Mouse (Mus musculus) forebrain, embryonic 14.5 days (tissue): ENCODE data around the gene Cyth2. TPM values are rescaled to one million over a fixed set of nuclear protein-coding genes. Genes with fewer than 3 reads are reported as not detected.

Source experiments
- ATAC-seq: fragments of 200-750 bp; cut with Nextera tagmentation; 2 replicates; pipeline ENCODE4 v1.8.0; 2017; ENCODE audit warnings: mild to moderate bottlenecking, moderate library complexity
- DNase-seq: peaks from one replicate; pipeline ENCODE4 v3.0.0-alpha.2; 2015; ENCODE audit warnings: low spot score
- H3K27ac ChIP-seq: fragments of 300-500 bp; sonication (generic); 2 replicates; pipeline ENCODE4 v1.5.1; 2014; ENCODE audit warnings: low read depth, mild to moderate bottlenecking, control low read depth, low read length, moderate library complexity
- H3K27me3 ChIP-seq: fragments of 300-500 bp; sonication (generic); replicated peaks from 2 replicates; pipeline ENCODE4 v1.6.1; 2014; ENCODE audit warnings: low read length, control low read depth, mixed read lengths; ENCODE audit not compliant: control insufficient read depth, insufficient read depth
- H3K36me3 ChIP-seq: fragments of 300-500 bp; sonication (generic); 2 replicates; pipeline ENCODE4 v1.6.1; 2014; ENCODE audit warnings: low read length, control low read depth; ENCODE audit not compliant: control insufficient read depth, insufficient read depth
- H3K4me1 ChIP-seq: fragments of 300-500 bp; sonication (generic); 2 replicates; pipeline ENCODE4 v1.6.1; 2014; ENCODE audit warnings: antibody characterized with exemption, low read length, control low read depth; ENCODE audit not compliant: control insufficient read depth, insufficient read depth
- H3K4me2 ChIP-seq: fragments of 300-500 bp; sonication (generic); 2 replicates; pipeline ENCODE4 v1.6.1; 2014; ENCODE audit warnings: mild to moderate bottlenecking, control low read depth, low read length
- H3K4me3 ChIP-seq: fragments of 300-500 bp; sonication (generic); 2 replicates; pipeline ENCODE4 v1.5.1; 2014; ENCODE audit warnings: low read depth, low read length, control low read depth
- H3K9ac ChIP-seq: fragments of 300-500 bp; sonication (generic); 2 replicates; pipeline ENCODE4 v1.6.1; 2014; ENCODE audit warnings: mild to moderate bottlenecking, low read length, control low read depth, moderate library complexity
- H3K9me3 ChIP-seq: fragments of 300-500 bp; sonication (generic); replicated peaks from 2 replicates; pipeline ENCODE4 v1.6.1; 2016; ENCODE audit warnings: low read length, control low read depth, mixed read lengths; ENCODE audit not compliant: control insufficient read depth
- WGBS: fragments of 180-500 bp; shearing (Covaris S2); extraction: QIAGEN DNeasy Blood & Tissue Kit; methylation state at CpG from one replicate; pipeline ENCODE4 v1.1.7; 2014; 5-methylcytosine and 5-hydroxymethylcytosine counted together
- polyA plus RNA-seq: library from polyadenylated mRNA; unstranded; fragments of >200 nt; fragmentation: Nextera tagmentation; extraction: Ambion mirVana; gene quantifications from 2 replicates; pipeline ENCODE4 v1.2.1, GENCODE M21; 2014

Gene Cyth2
- polyA plus RNA-seq, 1 experiment from 2014 or later = 286 TPM

GRCm38 (mm10) chr7:45842950-45843744 lies 28.8 kb upstream of the Cyth2 start:
- Histone ChIP-seq H3K4me2 (no peak overlapping the region), H3K9me3 (no peaks in the 10 kb centered on the region), H3K9ac (no peak overlapping the region), H3K4me3 (no peak overlapping the region), H3K4me1 (no peaks in the 10 kb centered on the region), H3K27ac (no peak overlapping the region), H3K36me3 (no peaks in the 10 kb centered on the region), H3K27me3 (no peaks in the 10 kb centered on the region)
- no peak for ATAC-seq
- 90% methylated on average over 10 of the region's 10 CpGs for WGBS
- no peak for DNase-seq

GRCm38 (mm10) chr7:45833924-45834323 lies 19.5 kb upstream of the Cyth2 start:
- 6% methylated on average over 9 of the region's 31 CpGs for WGBS

DNA sequence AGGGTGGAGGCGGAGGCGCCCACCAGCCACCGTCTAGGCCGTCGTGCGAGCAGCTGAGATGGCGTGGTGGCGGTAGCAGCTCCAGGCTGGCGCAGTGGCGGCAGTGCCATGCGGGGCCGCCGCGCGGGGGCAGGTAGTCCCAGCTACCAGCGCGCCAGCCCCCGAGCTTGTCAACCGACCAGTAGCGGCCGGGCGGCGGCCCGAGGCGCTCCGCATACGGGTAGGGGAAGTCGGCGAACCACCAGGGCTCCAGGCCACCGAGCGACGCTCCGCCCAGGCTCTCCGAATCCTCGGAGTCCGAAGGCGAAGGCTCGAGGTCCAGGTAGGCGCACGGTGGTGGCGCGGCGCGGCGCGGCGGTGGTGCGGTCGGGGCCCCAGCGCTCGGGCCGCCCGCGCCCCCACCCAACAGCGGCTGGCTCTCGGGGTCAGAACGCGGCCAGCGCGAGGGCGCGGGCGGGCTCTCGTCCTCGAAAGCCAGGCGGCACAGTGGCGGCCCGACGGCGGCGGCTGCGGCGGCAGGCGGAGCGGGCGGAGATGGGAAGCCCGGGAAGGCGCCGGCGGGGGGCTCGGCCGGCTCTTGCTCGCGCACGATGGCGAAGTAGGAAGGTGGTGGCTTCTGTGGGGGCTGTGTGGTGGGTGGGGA lies 18.9 kb upstream of the Cyth2 start:
- Histone ChIP-seq H3K27ac (no peak overlapping the region), H3K9ac (peak overlapping the region; percentile 35; the same call in 1 of the 2 replicates), H3K9me3 (no peaks in the 10 kb centered on the region), H3K27me3 (peaks cover 44% of the 10 kb centered on the region), H3K4me3 (peak overlapping the region; percentile 24), H3K4me2 (peak overlapping the region; percentile 40), H3K36me3 (peaks cover 8% of the 10 kb centered on the region), H3K4me1 (peaks cover 10% of the 10 kb centered on the region)
- ATAC-seq (no peak), DNase-seq (no peak)
- WGBS = 1% methylated on average over 60 of the region's 86 CpGs

More at GRCm38 (mm10) chr7:45833924-45834323, 19.5 kb upstream of the Cyth2 start:
- peaks cover 44% of the 10 kb centered on the region for H3K27me3 ChIP-seq
- DNase-seq (no peak), ATAC-seq (no peak)
- H3K4me2 ChIP-seq = peak overlapping the region; percentile 40
- peaks cover 10% of the 10 kb centered on the region for H3K4me1 ChIP-seq
- no peak overlapping the region for H3K27ac ChIP-seq
- H3K36me3 ChIP-seq = peaks cover 2% of the 10 kb centered on the region; the same call in 1 of the 2 replicates
- H3K9ac ChIP-seq = peak overlapping the region; percentile 21; the same call in 1 of the 2 replicates
- H3K9me3 ChIP-seq = no peaks in the 10 kb centered on the region
- peak overlapping the region; percentile 24 for H3K4me3 ChIP-seq

DNA sequence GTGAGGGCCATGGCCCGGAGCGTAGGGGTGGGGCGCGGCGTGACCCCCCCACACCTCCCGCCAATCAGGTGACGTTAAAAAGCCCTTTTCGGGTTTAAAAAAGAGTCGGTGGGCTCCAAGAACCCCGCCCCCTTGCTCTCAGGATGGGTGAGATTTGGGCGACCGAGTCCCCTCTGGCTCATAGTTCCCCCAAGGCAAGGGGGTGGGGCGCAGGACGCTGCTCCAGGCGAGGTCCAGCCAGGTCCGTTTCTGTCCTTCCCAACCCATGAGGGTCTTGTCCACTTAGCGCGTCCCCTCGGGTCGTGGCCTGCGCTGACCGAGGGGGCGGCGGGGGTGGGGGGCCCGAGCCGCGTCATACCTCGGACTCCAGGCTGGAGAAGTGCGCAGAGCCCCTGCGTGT lies 18.0 kb upstream of the Cyth2 start:
- WGBS = 15% methylated on average over 30 of the region's 30 CpGs
- ATAC-seq = no peak
- Histone ChIP-seq H3K4me2 (peak overlapping the region; percentile 40), H3K4me3 (peak overlapping the region; percentile 24), H3K36me3 (peaks cover 17% of the 10 kb centered on the region), H3K4me1 (peaks cover 10% of the 10 kb centered on the region), H3K27me3 (peaks cover 44% of the 10 kb centered on the region), H3K27ac (no peak overlapping the region), H3K9ac (no peak overlapping the region), H3K9me3 (no peaks in the 10 kb centered on the region)
- no peak for DNase-seq

- peak overlapping the region; percentile 75 for H3K4me3 ChIP-seq
- no peaks in the 10 kb centered on the region for H3K9me3 ChIP-seq
- no peak; the same call in 1 of the 2 replicates for ATAC-seq
- 23% methylated on average over 5 of the region's 5 CpGs for WGBS
- peak overlapping the region; percentile 75; the same call in 1 of the 2 replicates for H3K27ac ChIP-seq
- H3K9ac ChIP-seq = peak overlapping the region; percentile 62
- H3K4me1 ChIP-seq = peaks cover 10% of the 10 kb centered on the region
- DNase-seq = no peak
- peaks cover 30% of the 10 kb centered on the region for H3K36me3 ChIP-seq
- H3K27me3 ChIP-seq = peaks cover 44% of the 10 kb centered on the region
- H3K4me2 ChIP-seq = peak overlapping the region; percentile 76
Measured at GRCm38 (mm10) chr7:45831128-45831525, 16.7 kb upstream of the Cyth2 start.

- peak; percentile 97 for DNase-seq
- H3K9me3 ChIP-seq = no peaks in the 10 kb centered on the region
- WGBS = under 1% methylated on average over 35 of the region's 35 CpGs
- H3K27me3 ChIP-seq = peaks cover 41% of the 10 kb centered on the region
- peak within 1 kb of the TSS; percentile 75 for H3K4me3 ChIP-seq
- H3K27ac ChIP-seq = peak within 1 kb of the TSS; percentile 75; the same call in 1 of the 2 replicates
- peak within 1 kb of the TSS; percentile 62 for H3K9ac ChIP-seq
- ATAC-seq = peak; percentile 92
- H3K4me2 ChIP-seq = peak within 1 kb of the TSS; percentile 76
- peaks cover 35% of the 10 kb centered on the region for H3K36me3 ChIP-seq
- peaks cover 10% of the 10 kb centered on the region for H3K4me1 ChIP-seq
Measured at GRCm38 (mm10) chr7:45830427-45831127, 16.2 kb upstream of the Cyth2 start, which contains the start of gene Grwd1. Gene Grwd1, minus strand, starts transcription at chr7:45830944.

GRCm38 (mm10) chr7:45826631-45827030 lies 12.2 kb upstream of the Cyth2 start:
- H3K4me1 ChIP-seq = peaks cover 10% of the 10 kb centered on the region
- DNase-seq = no peak
- no peaks in the 10 kb centered on the region for H3K9me3 ChIP-seq
- H3K36me3 ChIP-seq = peaks cover 56% of the 10 kb centered on the region
- H3K4me3 ChIP-seq = no peak overlapping the region
- peaks cover 2% of the 10 kb centered on the region for H3K27me3 ChIP-seq
- ATAC-seq = no peak
- WGBS = 87% methylated on average over 7 of the region's 7 CpGs
- H3K9ac ChIP-seq = no peak overlapping the region
- no peak overlapping the region for H3K4me2 ChIP-seq
- no peak overlapping the region for H3K27ac ChIP-seq

GRCm38 (mm10) chr7:45824598-45824997 lies 10.2 kb upstream of the Cyth2 start, which contains the start of gene Kcnj14:
Gene Kcnj14, minus strand, starts transcription at chr7:45824782.
- ATAC-seq (no peak), DNase-seq (no peak)
- Histone ChIP-seq H3K27me3 (no peaks in the 10 kb centered on the region), H3K4me3 (no peak within 1 kb of the TSS), H3K4me2 (no peak within 1 kb of the TSS), H3K4me1 (peaks cover under 1% of the 10 kb centered on the region; the same call in 1 of the 2 replicates), H3K36me3 (peaks cover 56% of the 10 kb centered on the region), H3K9ac (no peak within 1 kb of the TSS), H3K27ac (no peak within 1 kb of the TSS), H3K9me3 (no peaks in the 10 kb centered on the region)
- 66% methylated on average over 7 of the region's 7 CpGs for WGBS
